Mouse (Mus musculus) heart, embryonic 10.5 days (tissue): ENCODE data around the gene Mgat5. TPM values are rescaled to one million over a fixed set of nuclear protein-coding genes. Genes with fewer than 3 reads are reported as not detected.
A peak's percentile ranks its signal among the peaks of the same experiment; 100 is the strongest.

ENCODE experiments used
- DNase-seq: peaks from one replicate; pipeline ENCODE4 v3.0.0-alpha.2; 2017; ENCODE audit warnings: low spot score
- H3K27ac ChIP-seq: fragments of 300-500 bp; sonication (generic); 2 replicates; pipeline ENCODE4 v1.5.1; 2016; ENCODE audit warnings: mild to moderate bottlenecking
- H3K27me3 ChIP-seq: fragments of 300-500 bp; sonication (generic); 2 replicates; pipeline ENCODE4 v1.6.1; 2016; ENCODE audit warnings: mild to moderate bottlenecking; ENCODE audit not compliant: poor library complexity, insufficient read depth, severe bottlenecking
- H3K36me3 ChIP-seq: fragments of 300-500 bp; sonication (generic); 2 replicates; pipeline ENCODE4 v1.6.1; 2016; ENCODE audit warnings: mild to moderate bottlenecking, moderate library complexity
- H3K4me1 ChIP-seq: fragments of 300-500 bp; sonication (generic); 2 replicates; pipeline ENCODE4 v1.6.1; 2016; ENCODE audit warnings: mild to moderate bottlenecking
- H3K4me3 ChIP-seq: fragments of 300-500 bp; sonication (generic); 2 replicates; pipeline ENCODE4 v1.5.1; 2016; ENCODE audit warnings: mild to moderate bottlenecking, moderate library complexity
- H3K9me3 ChIP-seq: fragments of 300-500 bp; sonication (generic); 2 replicates; pipeline ENCODE4 v1.6.1; 2016; ENCODE audit warnings: mild to moderate bottlenecking, moderate library complexity
- WGBS: fragments of 180-500 bp; shearing (Covaris S2); methylation state at CpG from one replicate; pipeline ENCODE4 v1.1.7; 2016; 5-methylcytosine and 5-hydroxymethylcytosine counted together
- polyA plus RNA-seq: library from polyadenylated mRNA; unstranded; fragments of >200 nt; fragmentation: Nextera tagmentation; extraction: Ambion mirVana; gene quantifications from 2 replicates; pipeline ENCODE4 v1.2.1, GENCODE M21; 2016

The Mgat5 gene
- polyA plus RNA-seq, 1 experiment from 2014 or later, result 3.5 TPM

GRCm38 (mm10) chr1:127221998-127222736 is 17.4 kb downstream of the Mgat5 start:
- no peak overlapping the region for H3K27ac ChIP-seq
- H3K27me3 ChIP-seq, result no peaks in the 10 kb centered on the region
- 87% methylated on average over 8 of the region's 8 CpGs for WGBS
- no peaks in the 10 kb centered on the region for H3K9me3 ChIP-seq
- no peak overlapping the region for H3K4me3 ChIP-seq
- no peak for DNase-seq
- H3K4me1 ChIP-seq, result peaks cover 12% of the 10 kb centered on the region
- no peaks in the 10 kb centered on the region for H3K36me3 ChIP-seq

GRCm38 (mm10) chr1:127225060-127225459 is 20.2 kb downstream of the Mgat5 start:
- Histone ChIP-seq H3K4me1 (peaks cover 4% of the 10 kb centered on the region; the same call in 1 of the 2 replicates), H3K27me3 (no peaks in the 10 kb centered on the region), H3K36me3 (no peaks in the 10 kb centered on the region), H3K27ac (no peak overlapping the region), H3K9me3 (no peaks in the 10 kb centered on the region), H3K4me3 (no peak overlapping the region)
- DNase-seq, result no peak
- WGBS, result 74% methylated on average over 5 of the region's 5 CpGs

- Histone ChIP-seq H3K27me3 (no peaks in the 10 kb centered on the region), H3K27ac (no peak overlapping the region), H3K36me3 (no peaks in the 10 kb centered on the region), H3K4me1 (peaks cover 7% of the 10 kb centered on the region; the same call in 1 of the 2 replicates), H3K4me3 (no peak overlapping the region), H3K9me3 (no peaks in the 10 kb centered on the region)
- WGBS, result 94% methylated on average over 2 of the region's 2 CpGs
- no peak for DNase-seq
These were observed 24.2 kb downstream of the Mgat5 start for GRCm38 (mm10) chr1:127229011-127229410.

GRCm38 (mm10) chr1:127230468-127230867 is 25.7 kb downstream of the Mgat5 start:
- Histone ChIP-seq H3K27ac (peak overlapping the region; percentile 17; the same call in 1 of the 2 replicates), H3K4me1 (peaks cover 10% of the 10 kb centered on the region; the same call in 1 of the 2 replicates), H3K4me3 (no peak overlapping the region), H3K27me3 (no peaks in the 10 kb centered on the region), H3K36me3 (no peaks in the 10 kb centered on the region), H3K9me3 (no peaks in the 10 kb centered on the region)
- WGBS, result 46% methylated on average over 2 of the region's 2 CpGs
- DNase-seq, result no peak

GRCm38 (mm10) chr1:127233191-127233651 is 28.4 kb downstream of the Mgat5 start:
- WGBS, result 65% methylated on average over 4 of the region's 4 CpGs
- H3K4me3 ChIP-seq, result no peak overlapping the region
- H3K4me1 ChIP-seq, result peaks cover 10% of the 10 kb centered on the region; the same call in 1 of the 2 replicates
- no peaks in the 10 kb centered on the region for H3K9me3 ChIP-seq
- H3K27me3 ChIP-seq, result no peaks in the 10 kb centered on the region
- no peaks in the 10 kb centered on the region for H3K36me3 ChIP-seq
- no peak overlapping the region for H3K27ac ChIP-seq
- no peak for DNase-seq

GRCm38 (mm10) chr1:127235157-127235556 is 30.3 kb downstream of the Mgat5 start:
- H3K27ac ChIP-seq, result no peak overlapping the region
- no peak overlapping the region for H3K4me3 ChIP-seq
- WGBS, result 76% methylated on average over 4 of the region's 4 CpGs
- H3K9me3 ChIP-seq, result no peaks in the 10 kb centered on the region
- peaks cover 19% of the 10 kb centered on the region for H3K4me1 ChIP-seq
- no peaks in the 10 kb centered on the region for H3K27me3 ChIP-seq
- no peaks in the 10 kb centered on the region for H3K36me3 ChIP-seq
- DNase-seq, result no peak

- Histone ChIP-seq H3K4me1 (peaks cover 21% of the 10 kb centered on the region), H3K27me3 (no peaks in the 10 kb centered on the region), H3K4me3 (no peak overlapping the region), H3K27ac (no peak overlapping the region), H3K36me3 (no peaks in the 10 kb centered on the region), H3K9me3 (no peaks in the 10 kb centered on the region)
- no peak for DNase-seq
- WGBS, result 83% methylated on average over 8 of the region's 8 CpGs
These were observed 31.6 kb downstream of the Mgat5 start for GRCm38 (mm10) chr1:127236396-127236795.

- H3K9me3 ChIP-seq, result no peaks in the 10 kb centered on the region
- H3K36me3 ChIP-seq, result no peaks in the 10 kb centered on the region
- H3K4me3 ChIP-seq, result no peak overlapping the region
- DNase-seq, result no peak
- H3K27me3 ChIP-seq, result no peaks in the 10 kb centered on the region
- H3K4me1 ChIP-seq, result peaks cover 27% of the 10 kb centered on the region
- 48% methylated on average over 6 of the region's 6 CpGs for WGBS
- no peak overlapping the region for H3K27ac ChIP-seq
These were observed 34.1 kb downstream of the Mgat5 start for GRCm38 (mm10) chr1:127238871-127239314.

- no peaks in the 10 kb centered on the region for H3K36me3 ChIP-seq
- no peak overlapping the region for H3K27ac ChIP-seq
- H3K9me3 ChIP-seq, result no peaks in the 10 kb centered on the region
- no peaks in the 10 kb centered on the region for H3K27me3 ChIP-seq
- 34% methylated on average over 6 of the region's 6 CpGs for WGBS
- H3K4me3 ChIP-seq, result no peak overlapping the region
- no peak for DNase-seq
- peaks cover 33% of the 10 kb centered on the region for H3K4me1 ChIP-seq
These were observed 35.1 kb downstream of the Mgat5 start for GRCm38 (mm10) chr1:127239914-127240313.

GRCm38 (mm10) chr1:127242151-127242887 is 37.5 kb downstream of the Mgat5 start:
- Histone ChIP-seq H3K27ac (0 out of 2 replicates have a peak overlapping the region, but pooled peaks have one; percentile 3), H3K9me3 (no peaks in the 10 kb centered on the region), H3K4me1 (peaks cover 39% of the 10 kb centered on the region), H3K4me3 (no peak overlapping the region), H3K27me3 (no peaks in the 10 kb centered on the region), H3K36me3 (no peaks in the 10 kb centered on the region)
- WGBS, result 79% methylated on average over 15 of the region's 15 CpGs
- no peak for DNase-seq

- no peaks in the 10 kb centered on the region for H3K36me3 ChIP-seq
- 59% methylated on average over 6 of the region's 6 CpGs for WGBS
- no peaks in the 10 kb centered on the region for H3K9me3 ChIP-seq
- peaks cover 39% of the 10 kb centered on the region for H3K4me1 ChIP-seq
- 0 out of 2 replicates have a peak overlapping the region, but pooled peaks have one; percentile 3 for H3K27ac ChIP-seq
- H3K4me3 ChIP-seq, result no peak overlapping the region
- DNase-seq, result no peak
- H3K27me3 ChIP-seq, result no peaks in the 10 kb centered on the region
These were observed 38.2 kb downstream of the Mgat5 start for GRCm38 (mm10) chr1:127242888-127243588.

GRCm38 (mm10) chr1:127244054-127244770 is 39.4 kb downstream of the Mgat5 start:
- H3K36me3 ChIP-seq, result no peaks in the 10 kb centered on the region
- H3K4me3 ChIP-seq, result no peak overlapping the region
- peaks cover 39% of the 10 kb centered on the region for H3K4me1 ChIP-seq
- H3K9me3 ChIP-seq, result no peaks in the 10 kb centered on the region
- H3K27me3 ChIP-seq, result no peaks in the 10 kb centered on the region
- DNase-seq, result no peak
- H3K27ac ChIP-seq, result no peak overlapping the region
- WGBS, result 75% methylated on average over 11 of the region's 11 CpGs
